Mouse (Mus musculus): Measurements from ENCODE around the gene Cd24a. TPM values are rescaled to one million over a fixed set of nuclear protein-coding genes. Genes with fewer than 3 reads are reported as not detected.

Gene Cd24a
- total RNA-seq, 2 experiments from 2014 or later = 5.1 to 11.5 TPM

DNA sequence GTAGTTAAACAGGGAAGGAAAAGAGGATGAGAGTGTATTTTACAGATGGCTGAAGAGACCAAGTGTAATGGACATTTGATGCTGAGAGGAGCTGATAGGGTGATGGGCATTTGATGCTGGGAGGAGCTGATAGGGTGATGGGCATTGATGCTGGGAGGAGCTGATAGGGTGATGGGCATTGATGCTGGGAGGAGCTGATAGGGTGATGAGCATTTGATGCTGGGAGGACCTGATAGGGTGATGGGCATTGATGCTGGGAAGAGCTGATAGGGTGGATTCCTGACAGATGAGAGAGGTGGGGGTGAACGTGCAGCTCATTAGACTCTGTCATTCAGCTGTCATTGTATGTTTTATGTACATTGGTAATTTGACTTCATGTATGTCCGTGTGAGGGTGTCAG is 47.5 kb downstream of the Cd24a start:
- no peak for DNase-seq

DNA sequence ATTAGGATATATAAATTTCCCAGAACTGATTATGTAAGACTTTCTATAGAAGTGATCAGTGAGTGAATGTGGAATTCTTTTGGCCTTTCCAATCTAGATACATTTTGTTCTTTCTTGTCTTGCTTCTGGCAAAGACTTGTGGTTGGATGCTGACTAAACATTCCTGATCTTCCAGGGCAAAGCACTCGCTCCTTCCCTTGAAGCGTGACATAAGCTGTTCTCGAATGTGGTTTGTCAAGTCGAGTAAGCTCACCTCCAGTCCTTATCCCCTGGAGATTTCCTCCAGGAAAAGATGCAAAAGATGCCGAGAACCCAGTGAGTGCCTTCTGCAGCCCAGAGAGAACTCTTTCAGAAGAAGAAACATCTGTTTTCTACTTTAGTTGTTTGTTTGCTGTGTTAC is 51.1 kb downstream of the Cd24a start:
- no peak for DNase-seq

DNA sequence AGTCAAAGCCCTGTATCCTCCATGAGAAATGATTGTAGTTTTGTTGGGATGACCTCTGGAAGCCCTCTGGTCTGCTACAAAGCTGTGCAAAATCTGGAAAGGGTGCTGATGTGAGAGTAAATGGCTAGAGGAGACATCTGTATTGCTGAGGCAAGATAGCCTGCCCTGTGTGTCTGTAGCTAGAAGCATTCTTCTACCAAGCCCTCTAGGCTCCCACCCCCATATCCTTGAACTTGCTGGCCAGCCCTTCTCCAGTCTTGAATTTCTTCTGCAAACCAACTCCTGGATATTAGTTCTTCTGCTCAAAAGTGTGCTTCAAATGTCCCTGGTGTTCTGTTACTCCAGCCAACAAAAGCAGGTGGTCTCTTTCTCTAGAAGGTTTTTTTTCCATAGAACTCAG is 51.8 kb downstream of the Cd24a start:
- no peak for DNase-seq

DNA sequence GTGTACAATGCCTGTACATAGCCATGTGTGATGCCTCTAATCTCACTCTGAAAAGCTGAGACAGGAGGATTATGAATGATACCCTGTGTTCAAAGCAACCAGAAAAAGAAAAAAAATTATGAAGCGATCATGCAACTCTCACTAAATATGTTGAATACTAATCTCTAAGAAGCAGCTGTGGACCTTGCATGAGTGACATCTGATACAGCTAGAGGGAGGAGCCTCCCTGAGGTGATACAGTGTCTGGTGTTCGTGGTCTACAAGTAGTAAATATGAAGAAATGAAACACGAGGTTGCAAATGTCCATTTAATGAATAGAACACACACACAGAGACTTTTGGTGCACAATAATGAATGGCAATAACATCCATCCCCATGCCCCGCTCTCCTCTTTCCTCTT is 52.5 kb downstream of the Cd24a start:
- DNase-seq = no peak

DNA sequence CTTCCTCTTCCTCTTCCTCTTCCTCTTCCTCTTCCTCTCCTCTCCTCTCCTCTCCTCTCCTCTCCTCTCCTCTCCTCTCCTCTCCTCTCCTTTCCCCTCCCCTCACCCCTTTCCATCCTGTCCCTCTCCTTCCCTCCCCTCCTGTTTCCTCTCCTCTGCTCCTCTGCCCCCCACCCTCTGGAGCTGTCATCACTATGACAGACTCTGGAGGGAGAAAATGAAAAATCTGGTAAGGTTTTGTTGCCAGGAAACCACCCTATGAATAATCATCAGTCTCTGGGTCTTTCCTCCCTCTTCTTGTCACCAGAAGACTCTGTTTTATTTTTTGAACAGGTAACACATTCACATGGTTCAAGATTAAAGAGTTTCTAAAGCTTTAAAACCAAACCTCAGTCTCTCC is 53.0 kb downstream of the Cd24a start:
- DNase-seq = no peak

DNA sequence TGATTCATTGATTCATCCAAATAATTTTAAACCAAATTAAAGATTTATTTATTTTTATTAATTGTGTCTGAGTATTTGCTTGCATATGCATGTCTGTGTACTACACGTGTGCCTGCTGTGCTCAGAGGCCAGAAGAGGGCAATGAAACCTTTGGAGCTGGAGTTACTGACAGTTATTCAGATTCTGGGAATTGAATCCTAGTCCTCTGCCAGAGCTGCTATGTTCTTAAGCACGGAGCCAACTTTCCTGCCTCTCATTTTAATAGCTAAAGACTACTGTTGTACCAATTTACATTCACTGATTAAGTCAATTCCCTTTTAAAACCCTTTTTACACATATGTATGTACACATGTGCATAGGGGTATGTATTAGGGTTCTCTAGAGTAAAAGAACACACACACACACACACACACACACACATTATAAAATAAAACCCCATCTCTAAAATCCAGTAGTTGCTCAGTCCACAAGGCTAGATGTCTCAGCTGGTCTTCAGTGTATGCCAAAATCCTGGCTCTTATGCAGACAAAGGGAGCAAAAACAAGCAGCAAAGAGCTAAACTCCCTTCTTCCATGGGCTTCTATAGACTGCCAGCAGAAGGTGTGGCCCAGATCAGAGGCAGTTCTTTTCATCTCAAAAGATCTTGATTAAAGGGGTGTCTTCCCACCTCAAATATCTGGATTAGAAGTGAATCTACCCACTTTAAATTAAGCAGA is 53.7 kb downstream of the Cd24a start:
- DNase-seq = no peak

DNA sequence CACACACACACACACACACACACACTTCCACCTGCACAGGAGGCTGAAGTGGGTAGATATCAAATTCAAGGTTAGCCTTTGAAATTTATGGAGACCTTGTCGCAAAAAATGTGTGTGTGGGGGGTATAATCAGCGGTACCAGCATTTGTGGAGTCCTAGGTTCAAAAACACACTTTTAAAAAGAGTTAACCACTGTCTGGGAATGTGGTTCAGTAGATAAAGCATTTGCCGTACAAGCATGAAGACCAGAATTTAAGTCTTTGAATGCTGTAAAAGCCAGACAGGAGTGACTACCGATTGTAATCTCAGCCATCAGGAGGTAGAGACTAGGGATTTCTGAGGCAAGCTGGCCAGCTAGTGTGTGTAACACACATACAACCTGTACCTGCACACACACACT is 55.0 kb downstream of the Cd24a start:
- DNase-seq = no peak

Other genes with a start within 250 kb of the Cd24a start
- 1 to 10 TPM; 4.0 to 4.2 TPM for gene Bend3, start 99.5 kb upstream of the Cd24a start, total RNA-seq (2021)
- 1 to 10 TPM; 8.0 to 9.8 TPM for gene Gm9803, start 54.2 kb upstream of the Cd24a start, total RNA-seq (2021)
- 100 to 1,000 TPM; 121 to 126 TPM for gene 1700021F05Rik, start 37.3 kb upstream of the Cd24a start, total RNA-seq (2021)